In genomic region chr10:46057362-46058198, GRCm38 (mm10) we compare ENCODE assay signal across 9 mouse cellular contexts.
DNase-seq lines count a peak whose midpoint lies in the region; ATAC-seq lines count a peak whose summit lies in the region.
"Had no signal": no experiment of that assay in that cellular context is flagged by ENCODE, and none has a peak within 500 bp of the region (broad histone marks: within the 10 kb centered on the region; RNA-seq: fewer than 3 reads in every experiment).

No protein-coding gene starts in this region.

- no peak overlapping the region for H3K27ac ChIP-seq in forebrain, embryonic 13.5 days
- H3K27ac ChIP-seq: heart, embryonic 15.5 days had no signal

- no peaks in the 10 kb centered on the region for H3K36me3 ChIP-seq in forebrain, embryonic 13.5 days (ENCODE audit: poor library complexity, severe bottlenecking)
- H3K36me3 ChIP-seq: heart, embryonic 15.5 days had no signal

- no peak overlapping the region for H3K9ac ChIP-seq in forebrain, embryonic 13.5 days
- H3K9ac ChIP-seq: heart, embryonic 15.5 days had no signal

- peak; percentile 82 for ATAC-seq in forebrain, embryonic 13.5 days

- H3K4me3 ChIP-seq in forebrain, embryonic 13.5 days: no peak overlapping the region
- H3K4me3 ChIP-seq: heart, embryonic 15.5 days had no signal

- H3K4me2 ChIP-seq in forebrain, embryonic 13.5 days: no peak overlapping the region
- H3K4me2 ChIP-seq: heart, embryonic 15.5 days had no signal

- DNase-seq in urinary bladder, postnatal 25 days (ENCODE audit: low spot score): peak; percentile 30
- DNase-seq in urinary bladder, adult 2 months (ENCODE audit: low spot score): no peak
- peak; percentile 37 for DNase-seq in c-Kit-positive CD71-positive TER-119-positive erythroid progenitor cells, embryonic 14.5 days (ENCODE audit: low spot score)
- DNase-seq in kidney, postnatal 4 days: peak; percentile 46 to 48
- peak; percentile 41 for DNase-seq in lung, postnatal 14 days
- DNase-seq in right cerebral cortex, postnatal 36 days (ENCODE audit: low spot score in 2 of 2): peak; percentile 26 to 33
- no peak for DNase-seq in gastrocnemius, postnatal 25 days

- 31% methylated on average over 14 of the region's 14 CpGs for WGBS in forebrain, embryonic 13.5 days

- no peaks in the 10 kb centered on the region for H3K27me3 ChIP-seq in forebrain, embryonic 13.5 days
- H3K27me3 ChIP-seq: heart, embryonic 15.5 days had no signal

- no peaks in the 10 kb centered on the region for H3K4me1 ChIP-seq in forebrain, embryonic 13.5 days
- H3K4me1 ChIP-seq: heart, embryonic 15.5 days had no signal

- 0 out of 2 replicates have a peak, but pooled peaks cover 2% of the 10 kb centered on the region for H3K9me3 ChIP-seq in forebrain, embryonic 13.5 days (replicated peaks)
- H3K9me3 ChIP-seq: heart, embryonic 15.5 days had no signal

Comparison
In these comparisons a context has a peak if more than half of its experiments do, and no peak if none do; other contexts are left out.
1. DNase-seq: peak in urinary bladder, postnatal 25 days (single experiment), c-Kit-positive CD71-positive TER-119-positive erythroid progenitor cells, embryonic 14.5 days (single experiment), kidney, postnatal 4 days (2 of 2), lung, postnatal 14 days (single experiment) and right cerebral cortex, postnatal 36 days (2 of 2); none in urinary bladder, adult 2 months (single experiment) and gastrocnemius, postnatal 25 days (single experiment).